Mouse (Mus musculus) limb, embryonic 14.5 days (tissue): ENCODE data around the gene Snx30. TPM values are rescaled to one million over a fixed set of nuclear protein-coding genes. Genes with fewer than 3 reads are reported as not detected.

Experiments
- ATAC-seq: fragments of 200-750 bp; cut with Nextera tagmentation; 2 replicates; pipeline ENCODE4 v1.8.0; 2017; ENCODE audit warnings: low read depth, moderate number of reproducible peaks, moderate TSS enrichment; ENCODE audit not compliant: low FRiP score
- DNase-seq: peaks from one replicate; pipeline ENCODE4 v3.0.0-alpha.2; 2015; ENCODE audit warnings: low spot score
- H3K27ac ChIP-seq: fragments of 300-500 bp; sonication (generic); replicated peaks from 2 replicates; pipeline ENCODE4 v1.5.1; 2014; ENCODE audit warnings: low read depth, mild to moderate bottlenecking, low read length, moderate library complexity, mixed read lengths
- H3K27me3 ChIP-seq: fragments of 300-500 bp; sonication (generic); 2 replicates; pipeline ENCODE4 v1.6.1; 2014; ENCODE audit warnings: low read length, mixed read lengths; ENCODE audit not compliant: control insufficient read depth, insufficient read depth
- H3K36me3 ChIP-seq: fragments of 300-500 bp; sonication (generic); 2 replicates; pipeline ENCODE4 v1.6.1; 2014; ENCODE audit warnings: mild to moderate bottlenecking, low read length, moderate library complexity, mixed read lengths; ENCODE audit not compliant: control insufficient read depth, insufficient read depth
- H3K4me1 ChIP-seq: fragments of 300-500 bp; sonication (generic); 2 replicates; pipeline ENCODE4 v1.6.1; 2014; ENCODE audit warnings: antibody characterized with exemption, low read length, mixed read lengths; ENCODE audit not compliant: control insufficient read depth, insufficient read depth
- H3K4me2 ChIP-seq: fragments of 300-500 bp; sonication (generic); replicated peaks from 2 replicates; pipeline ENCODE4 v1.6.1; 2014; ENCODE audit warnings: low read depth, mild to moderate bottlenecking, low read length, moderate library complexity; ENCODE audit not compliant: severe bottlenecking
- H3K4me3 ChIP-seq: fragments of 300-500 bp; sonication (generic); replicated peaks from 2 replicates; pipeline ENCODE4 v1.5.1; 2014; ENCODE audit warnings: low read length
- H3K9ac ChIP-seq: fragments of 300-500 bp; sonication (generic); 2 replicates; pipeline ENCODE4 v1.6.1; 2014; ENCODE audit warnings: mild to moderate bottlenecking, low read depth, low read length, moderate library complexity; ENCODE audit not compliant: severe bottlenecking
- H3K9me3 ChIP-seq: fragments of 300-500 bp; sonication (generic); 2 replicates; pipeline ENCODE4 v1.6.1; 2016; ENCODE audit warnings: low read length; ENCODE audit not compliant: control insufficient read depth
- POLR2A ChIP-seq: fragments of 200-500 bp; IDR thresholded peaks from 2 replicates; pipeline ENCODE4 v1.8.0; 2012; ENCODE audit warnings: inconsistent platforms, mild to moderate bottlenecking, moderate library complexity, borderline replicate concordance; ENCODE audit not compliant: insufficient read depth, insufficient read length; ENCODE audit errors: extremely low read depth
- WGBS: fragments of 180-500 bp; shearing (Covaris S2); extraction: QIAGEN DNeasy Blood & Tissue Kit; methylation state at CpG from one replicate; pipeline ENCODE4 v1.1.7; 2014; 5-methylcytosine and 5-hydroxymethylcytosine counted together
- polyA plus RNA-seq, 2 experiments: library from polyadenylated mRNA; depleted of rRNA in 1 of 2; stranded (reverse) in 1 of 2; unstranded in 1 of 2; fragments of >200 nt; fragmentation: Nextera tagmentation in 1 of 2; extraction: Ambion mirVana in 1 of 2; gene quantifications; 2 replicates each; pipeline versions ENCODE4 v1.2.1 to v1.2.3; 2012 to 2014

Gene Snx30
- polyA plus RNA-seq, 2 experiments, result 7.2 to 12.0 TPM

- Histone ChIP-seq H3K9ac (no peak overlapping the region), H3K4me3 (no peak overlapping the region), H3K4me1 (no peaks in the 10 kb centered on the region), H3K27me3 (no peaks in the 10 kb centered on the region), H3K9me3 (no peaks in the 10 kb centered on the region), H3K27ac (no peak overlapping the region), H3K4me2 (no peak overlapping the region), H3K36me3 (no peaks in the 10 kb centered on the region)
- no peak for TF ChIP-seq POLR2A
- no peak for ATAC-seq
- 76% methylated on average over 2 of the region's 2 CpGs for WGBS
- no peak for DNase-seq
These were observed 9.7 kb upstream of the Snx30 start for GRCm38 (mm10) chr4:59795788-59796455.

GRCm38 (mm10) chr4:59800181-59800580, 5.5 kb upstream of the Snx30 start:
- ATAC-seq (no peak), DNase-seq (no peak)
- Histone ChIP-seq H3K9ac (no peak overlapping the region), H3K4me1 (0 out of 2 replicates have a peak, but pooled peaks cover 3% of the 10 kb centered on the region), H3K27ac (no peak overlapping the region), H3K4me3 (no peak overlapping the region), H3K4me2 (no peak overlapping the region), H3K9me3 (no peaks in the 10 kb centered on the region), H3K36me3 (no peaks in the 10 kb centered on the region), H3K27me3 (no peaks in the 10 kb centered on the region)
- TF ChIP-seq POLR2A, result no peak
- WGBS, result 78% methylated on average over 5 of the region's 5 CpGs

DNA sequence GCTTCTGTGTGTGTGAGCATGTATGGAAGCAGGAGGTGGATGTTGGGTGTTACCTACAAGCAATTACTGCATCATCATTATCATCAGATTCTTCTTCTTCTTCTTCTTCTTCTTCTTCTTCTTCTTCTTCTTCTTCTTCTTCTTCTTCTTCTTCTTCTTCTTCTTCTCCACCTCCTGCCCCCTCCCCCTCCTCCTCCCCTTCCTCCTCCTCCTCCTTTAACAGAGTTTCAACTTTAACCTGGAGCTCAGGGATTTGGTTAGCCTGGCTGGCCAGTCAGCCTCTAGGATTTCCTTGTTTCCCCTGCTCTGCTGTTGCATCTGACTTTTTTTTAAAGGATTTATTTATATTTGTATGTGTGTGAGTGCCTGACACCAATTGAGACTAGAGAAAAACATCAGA, 4.2 kb upstream of the Snx30 start, which contains the start of gene Inip:
Gene Inip (minus strand): TSS at position 101 of the 400 bp plus-strand sequence.
- TF ChIP-seq POLR2A, result no peak
- 0 out of 2 replicates have a peak, but pooled peaks cover 3% of the 10 kb centered on the region for H3K4me1 ChIP-seq
- no peak for ATAC-seq
- H3K4me2 ChIP-seq, result no peak within 1 kb of the TSS
- no peaks in the 10 kb centered on the region for H3K27me3 ChIP-seq
- H3K9ac ChIP-seq, result no peak within 1 kb of the TSS
- no peaks in the 10 kb centered on the region for H3K36me3 ChIP-seq
- no peak for DNase-seq
- H3K9me3 ChIP-seq, result no peaks in the 10 kb centered on the region
- H3K4me3 ChIP-seq, result no peak within 1 kb of the TSS
- H3K27ac ChIP-seq, result no peak within 1 kb of the TSS

- Histone ChIP-seq H3K4me3 (no peak overlapping the region), H3K27ac (no peak overlapping the region), H3K4me1 (peaks cover 8% of the 10 kb centered on the region; the same call in 1 of the 2 replicates), H3K36me3 (no peaks in the 10 kb centered on the region), H3K9ac (no peak overlapping the region), H3K9me3 (no peaks in the 10 kb centered on the region), H3K27me3 (no peaks in the 10 kb centered on the region), H3K4me2 (no peak overlapping the region)
- 85% methylated on average over 6 of the region's 6 CpGs for WGBS
- no peak for ATAC-seq
- no peak for TF ChIP-seq POLR2A
- no peak for DNase-seq
These were observed 3.5 kb upstream of the Snx30 start for GRCm38 (mm10) chr4:59802107-59802506.

- ATAC-seq, result no peak
- 53% methylated on average over 4 of the region's 4 CpGs for WGBS
- Histone ChIP-seq H3K27me3 (no peaks in the 10 kb centered on the region), H3K4me2 (no peak overlapping the region), H3K4me3 (no peak overlapping the region), H3K36me3 (no peaks in the 10 kb centered on the region), H3K9me3 (no peaks in the 10 kb centered on the region), H3K9ac (no peak overlapping the region), H3K27ac (no peak overlapping the region), H3K4me1 (peaks cover 8% of the 10 kb centered on the region; the same call in 1 of the 2 replicates)
- DNase-seq, result no peak
- no peak for TF ChIP-seq POLR2A
These were observed 2.8 kb upstream of the Snx30 start for GRCm38 (mm10) chr4:59802792-59803191.
